Mouse (Mus musculus) lung, adult 10 weeks (tissue): Measurements from ENCODE around the gene Olfr324. TPM values are rescaled to one million over a fixed set of nuclear protein-coding genes. Genes with fewer than 3 reads are reported as not detected.

Experiments used
- polyA plus RNA-seq: library from polyadenylated mRNA; stranded (reverse); fragments of 350-450 nt; fragmentation: Illumina TruSeq; extraction: RNeasy Lipid Tissue Mini Kit (QIAGEN cat#74804); gene quantifications from one replicate; pipeline ENCODE4 v1.2.3, GENCODE M21; 2014; ENCODE audit warnings: low read depth, low replicate concordance; ENCODE audit not compliant: insufficient read depth

Gene Olfr324
- polyA plus RNA-seq, result not detected

DNA sequence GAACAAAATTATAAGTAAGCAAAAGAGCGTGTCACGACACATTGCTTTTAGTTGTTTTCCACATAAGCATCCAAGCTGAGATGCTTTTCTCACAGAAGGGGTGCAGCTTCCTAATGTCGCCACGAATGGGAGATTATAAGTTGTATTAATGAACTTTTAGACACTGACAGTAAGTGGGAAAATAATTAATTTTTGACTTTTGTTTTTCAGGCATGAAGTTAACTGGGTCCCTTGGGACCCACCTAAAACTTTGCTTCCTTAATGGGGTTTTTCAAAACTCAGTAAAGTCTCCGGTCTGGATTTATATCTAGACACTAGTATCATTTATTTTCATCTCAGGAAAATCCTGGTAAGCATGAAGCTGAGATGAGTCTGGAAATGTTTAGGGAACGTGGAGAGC lies at the start of gene Olfr324:
Gene Olfr324, plus strand, starts transcription at position 301 of the 400 bp plus-strand sequence.

GRCm38 (mm10) chr11:58546322-58546721 lies 48.6 kb upstream of the Olfr324 start, which contains the start of gene Olfr329-ps:
Gene Olfr329-ps (minus strand): TSS chr11:58546422.

DNA sequence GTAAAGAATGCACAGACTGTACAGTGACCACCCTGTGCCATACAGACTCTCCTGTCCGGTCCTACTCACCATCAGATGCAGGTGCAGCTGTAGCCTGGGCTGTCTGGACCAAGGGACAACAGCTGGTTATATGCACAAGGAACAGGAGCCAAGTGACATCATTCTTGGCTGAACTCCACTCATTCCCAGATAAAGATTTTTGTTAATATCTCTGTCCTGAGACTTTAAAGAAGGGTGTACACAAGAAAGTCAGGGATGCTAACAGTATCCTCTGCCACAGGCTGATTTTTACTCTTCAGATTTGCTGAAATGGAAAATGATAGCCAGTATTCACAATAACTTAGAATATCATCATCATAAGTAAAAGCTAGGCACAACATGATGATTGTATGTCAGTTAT lies 39.4 kb upstream of the Olfr324 start, which contains the start of gene Olfr328:
Gene Olfr328, minus strand, starts transcription at position 101 of the 400 bp plus-strand sequence.

GRCm38 (mm10) chr11:58570405-58570804 lies 24.5 kb upstream of the Olfr324 start, which contains the start of gene Olfr224:
Gene Olfr224 (minus strand): TSS chr11:58570553.

DNA sequence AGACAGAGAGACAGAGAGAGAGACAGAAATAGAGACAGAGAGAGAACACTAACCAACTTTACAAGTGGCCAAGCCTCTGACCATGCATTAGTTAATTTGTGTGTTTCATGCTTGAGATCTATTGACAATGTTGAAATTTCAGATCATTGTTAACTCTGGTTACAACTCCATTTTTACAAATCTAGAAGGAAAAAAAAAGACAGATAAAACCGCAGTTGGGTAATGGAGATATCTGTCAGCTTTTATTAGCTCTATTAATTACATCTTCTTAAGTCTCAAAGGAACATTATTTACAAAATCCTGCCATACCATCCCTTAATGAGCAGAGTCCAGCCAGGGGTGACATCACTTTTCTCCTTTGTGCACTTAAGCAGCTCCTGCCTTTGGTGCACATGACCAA lies 17.5 kb upstream of the Olfr324 start, which contains the start of gene Olfr325:
Gene Olfr325, plus strand, starts transcription at position 301 of the 400 bp plus-strand sequence.

DNA sequence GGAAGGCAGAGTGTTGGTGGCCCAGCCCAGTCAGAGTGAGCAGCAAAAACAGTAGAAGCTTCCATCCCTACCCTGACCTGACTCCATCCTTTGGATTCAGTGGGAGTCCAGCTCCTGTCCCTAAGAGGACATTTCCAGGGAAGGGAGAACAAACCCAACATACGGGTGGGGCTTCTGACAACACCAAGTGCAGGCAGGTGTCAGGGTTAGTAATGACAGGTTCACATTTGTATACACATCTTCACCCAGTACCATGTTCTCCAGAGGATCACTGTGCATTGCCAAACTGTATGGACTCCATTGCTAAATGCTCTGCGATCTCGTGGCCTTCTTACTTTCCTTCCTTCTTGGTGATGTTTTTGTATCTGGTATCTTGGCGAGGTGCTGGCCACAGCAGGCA lies 21.1 kb downstream of the Olfr324 start, which contains the start of gene 2210407C18Rik:
Gene 2210407C18Rik, minus strand, starts transcription at position 101 of the 400 bp plus-strand sequence.

DNA sequence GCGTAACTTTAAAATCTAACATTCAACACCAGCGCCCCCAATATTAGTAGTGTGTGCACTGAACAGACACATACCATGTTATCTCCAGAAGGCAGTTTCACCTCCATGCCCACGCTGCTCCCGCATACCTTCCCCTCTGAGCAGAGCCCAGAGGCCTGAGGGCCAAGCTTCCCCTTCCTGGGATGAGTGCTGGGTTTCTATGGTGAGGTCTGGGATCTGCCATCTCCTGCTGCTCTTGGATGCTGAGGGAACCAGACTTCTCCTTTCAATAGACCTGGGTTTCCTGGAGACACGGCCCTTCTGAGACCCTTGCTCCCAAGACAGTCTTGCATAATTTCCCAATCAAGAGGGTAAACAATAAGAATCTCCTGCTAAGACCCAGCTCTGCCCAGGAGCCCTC lies 35.5 kb downstream of the Olfr324 start, which contains the start of gene Olfr323:
Gene Olfr323, minus strand, starts transcription at position 101 of the 400 bp plus-strand sequence.

GRCm38 (mm10) chr11:58640272-58640867 lies 45.5 kb downstream of the Olfr324 start, which contains the start of gene Trim58:
Gene Trim58 (plus strand): TSS chr11:58640465.

Other genes with a start within 250 kb of the Olfr324 start
- gene Lypd8, start 216.1 kb upstream of the Olfr324 start, polyA plus RNA-seq, result 0.82 TPM
- not detected for gene 1810065E05Rik, start 174.0 kb upstream of the Olfr324 start, polyA plus RNA-seq
- gene Gm12253, start 162.6 kb upstream of the Olfr324 start, polyA plus RNA-seq, result not detected
- not detected for gene Lypd9, start 142.2 kb upstream of the Olfr324 start, polyA plus RNA-seq
- not detected for gene Olfr30, start 132.8 kb upstream of the Olfr324 start, polyA plus RNA-seq
- gene Olfr332, start 102.6 kb upstream of the Olfr324 start, polyA plus RNA-seq, result not detected
- gene Olfr331, start 92.5 kb upstream of the Olfr324 start, polyA plus RNA-seq, result not detected
- not detected for gene Olfr330, start 60.3 kb upstream of the Olfr324 start, polyA plus RNA-seq
- not detected for gene Olfr329-ps, start 48.7 kb upstream of the Olfr324 start, polyA plus RNA-seq
- gene Olfr328, start 39.5 kb upstream of the Olfr324 start, polyA plus RNA-seq, result not detected
- gene Olfr224, start 24.6 kb upstream of the Olfr324 start, polyA plus RNA-seq, result not detected
- not detected for gene Olfr325, start 17.4 kb upstream of the Olfr324 start, polyA plus RNA-seq
- not detected for gene 2210407C18Rik, start 21.0 kb downstream of the Olfr324 start, polyA plus RNA-seq
- gene Olfr323, start 35.4 kb downstream of the Olfr324 start, polyA plus RNA-seq, result not detected
- not detected for gene Trim58, start 45.4 kb downstream of the Olfr324 start, polyA plus RNA-seq
- not detected for gene Olfr322, start 63.7 kb downstream of the Olfr324 start, polyA plus RNA-seq
- not detected for gene Olfr320, start 86.0 kb downstream of the Olfr324 start, polyA plus RNA-seq
- gene Olfr319, start 104.0 kb downstream of the Olfr324 start, polyA plus RNA-seq, result not detected
- not detected for gene Olfr318, start 128.9 kb downstream of the Olfr324 start, polyA plus RNA-seq
- not detected for gene Olfr317, start 144.1 kb downstream of the Olfr324 start, polyA plus RNA-seq
- gene Olfr316, start 157.6 kb downstream of the Olfr324 start, polyA plus RNA-seq, result not detected
- not detected for gene Olfr315, start 178.1 kb downstream of the Olfr324 start, polyA plus RNA-seq
- not detected for gene Olfr314, start 187.8 kb downstream of the Olfr324 start, polyA plus RNA-seq
- gene Fam183b, start 206.8 kb downstream of the Olfr324 start, polyA plus RNA-seq, result 84.0 TPM
- gene Olfr313, start 219.9 kb downstream of the Olfr324 start, polyA plus RNA-seq, result not detected
- not detected for gene Olfr312, start 234.1 kb downstream of the Olfr324 start, polyA plus RNA-seq
- gene Olfr311, start 244.1 kb downstream of the Olfr324 start, polyA plus RNA-seq, result not detected